In genomic region chr11:117882208-117882607, GRCm38 (mm10) we compare ENCODE assay signal across 10 mouse cellular contexts. TPM values are rescaled to one million over a fixed set of nuclear protein-coding genes. Genes with fewer than 3 reads are reported as not detected.
A peak's percentile ranks its signal among the peaks of the same experiment; 100 is the strongest.
DNase-seq lines count a peak whose midpoint lies in the region; ATAC-seq and TF ChIP-seq lines count a peak whose summit lies in the region.
"Had no signal": no experiment of that assay in that cellular context is flagged by ENCODE, and none has a peak within 500 bp of the region (broad histone marks: within the 10 kb centered on the region; RNA-seq: fewer than 3 reads in every experiment).

No protein-coding gene starts in this region.

- intact Hi-C loops in heart, postnatal 36 days (cut with DNase I): no loop called here
- intact Hi-C loops in left cerebral cortex, adult 2 months (cut with DNase I): no loop called here

- no peak overlapping the region; the same call in 1 of the 2 replicates for H3K9ac ChIP-seq in heart, embryonic 16.5 days (ENCODE audit: low read length)
- H3K9ac ChIP-seq in kidney, postnatal 0 days (ENCODE audit: low read depth, low read length): 0 out of 2 replicates have a peak overlapping the region, but pooled peaks have one; percentile 36
- no peak overlapping the region for H3K9ac ChIP-seq in lung, postnatal 0 days (replicated peaks; ENCODE audit: low read depth)

- 76% methylated on average over 1 of the region's 1 CpGs for WGBS in heart, embryonic 16.5 days
- WGBS in kidney, postnatal 0 days: 79% methylated on average over 1 of the region's 1 CpGs
- 55% methylated on average over 1 of the region's 1 CpGs for WGBS in lung, postnatal 0 days

- no peak for TF ChIP-seq POLR2A in bone marrow macrophage, adult 2 months (IDR thresholded peaks at IDR 0.05; ENCODE audit: borderline replicate concordance, low read depth, low read length)

- no peaks in the 10 kb centered on the region for H3K9me3 ChIP-seq in heart, embryonic 16.5 days (replicated peaks; ENCODE audit: control insufficient read depth, low read length)
- H3K9me3 ChIP-seq in kidney, postnatal 0 days (replicated peaks; ENCODE audit: low read length): no peaks in the 10 kb centered on the region
- H3K9me3 ChIP-seq in lung, postnatal 0 days (ENCODE audit: low read length): no peaks in the 10 kb centered on the region

- H3K4me1 ChIP-seq in heart, embryonic 16.5 days (ENCODE audit: control insufficient read depth, insufficient read depth, low read length): peaks cover 32% of the 10 kb centered on the region
- peaks cover 60% of the 10 kb centered on the region for H3K4me1 ChIP-seq in bone marrow macrophage, adult 2 months (ENCODE audit: control insufficient read depth, insufficient read depth, low read length)
- H3K4me1 ChIP-seq in kidney, postnatal 0 days (replicated peaks; ENCODE audit: insufficient read depth, low read length): peaks cover 35% of the 10 kb centered on the region
- peaks cover 38% of the 10 kb centered on the region for H3K4me1 ChIP-seq in lung, postnatal 0 days (ENCODE audit: insufficient read depth, low read depth, low read length)

- DNase-seq in heart, postnatal 36 days: no peak
- DNase-seq in kidney, postnatal 0 days (ENCODE audit: low spot score): no peak
- peak; percentile 66 for DNase-seq in lung, postnatal 0 days (ENCODE audit: low spot score)
- no peak for DNase-seq in left cerebral cortex, adult 2 months (ENCODE audit: extremely low spot score in 1 of 2, low spot score in 2 of 2)
- DNase-seq in urinary bladder, postnatal 25 days (ENCODE audit: low spot score): no peak
- DNase-seq in urinary bladder, postnatal 36 days (ENCODE audit: low spot score in 2 of 2): no peak

- TF ChIP-seq EP300 in lung, postnatal 0 days (IDR thresholded peaks at IDR 0.05): no peak

- no peak overlapping the region for H3K4me3 ChIP-seq in heart, embryonic 16.5 days (ENCODE audit: low read length)
- peak overlapping the region; percentile 14 for H3K4me3 ChIP-seq in bone marrow macrophage, adult 2 months (ENCODE audit: insufficient read depth, low read length)
- no peak overlapping the region for H3K4me3 ChIP-seq in kidney, postnatal 0 days (replicated peaks; ENCODE audit: low read depth, low read length)
- no peak overlapping the region for H3K4me3 ChIP-seq in lung, postnatal 0 days (ENCODE audit: low read depth, low read length)
- no peak overlapping the region for H3K4me3 ChIP-seq in left cerebral cortex, adult 2 months

- peak overlapping the region; percentile 33; the same call in 1 of the 2 replicates for H3K27ac ChIP-seq in heart, embryonic 16.5 days (ENCODE audit: low read length)
- peak overlapping the region; percentile 99 for H3K27ac ChIP-seq in bone marrow macrophage, adult 2 months (ENCODE audit: insufficient read depth, low read depth, low read length)
- peak overlapping the region; percentile 67 for H3K27ac ChIP-seq in kidney, postnatal 0 days
- H3K27ac ChIP-seq in lung, postnatal 0 days (ENCODE audit: low read length): peak overlapping the region; percentile 78
- H3K27ac ChIP-seq in left cerebral cortex, adult 2 months: no peak overlapping the region

- no peaks in the 10 kb centered on the region for H3K27me3 ChIP-seq in heart, embryonic 16.5 days (ENCODE audit: control insufficient read depth, insufficient read depth, low read length)
- H3K27me3 ChIP-seq in kidney, postnatal 0 days (ENCODE audit: insufficient read depth, low read length): no peaks in the 10 kb centered on the region
- H3K27me3 ChIP-seq in lung, postnatal 0 days (replicated peaks; ENCODE audit: insufficient read depth, low read length): no peaks in the 10 kb centered on the region

- TF ChIP-seq CTCF in bone marrow macrophage, adult 2 months (IDR thresholded peaks at IDR 0.05; ENCODE audit: low read depth, low read length): no peak
- TF ChIP-seq CTCF in kidney, postnatal 0 days (IDR thresholded peaks at IDR 0.05; ENCODE audit: low read depth): no peak
- no peak for TF ChIP-seq CTCF in lung, postnatal 0 days (IDR thresholded peaks at IDR 0.05)
- no peak for TF ChIP-seq CTCF in left cerebral cortex, adult 2 months (IDR thresholded peaks at IDR 0.05)

- no peak overlapping the region for H3K4me2 ChIP-seq in heart, embryonic 16.5 days (ENCODE audit: low read depth, low read length)
- no peak overlapping the region for H3K4me2 ChIP-seq in kidney, postnatal 0 days (ENCODE audit: low read length)
- no peak overlapping the region for H3K4me2 ChIP-seq in lung, postnatal 0 days (replicated peaks; ENCODE audit: low read depth, low read length)

- no peaks in the 10 kb centered on the region for H3K36me3 ChIP-seq in heart, embryonic 16.5 days (ENCODE audit: control insufficient read depth, insufficient read depth)
- no peaks in the 10 kb centered on the region for H3K36me3 ChIP-seq in kidney, postnatal 0 days (ENCODE audit: insufficient read depth, low read length)
- H3K36me3 ChIP-seq in lung, postnatal 0 days (ENCODE audit: insufficient read depth, low read length): no peaks in the 10 kb centered on the region

- ATAC-seq in heart, embryonic 16.5 days (replicated peaks; ENCODE audit: extremely low read depth, insufficient read depth, low FRiP score): no peak
- no peak for ATAC-seq in kidney, postnatal 0 days (replicated peaks; ENCODE audit: low FRiP score, low read depth)
- peak; percentile 51 for ATAC-seq in lung, postnatal 0 days

RNA-seq across cellular contexts. Expression of gene Tha1, which starts 8.9 kb away (rescaled TPM):
- 6.5 and 7.4 TPM in 2 replicates for polyA plus RNA-seq in heart, embryonic 16.5 days (2015; fragmentation: Nextera tagmentation; extraction: Ambion mirVana)
- 1 to 10 TPM; 6.9 to 8.2 TPM for total RNA-seq in heart, postnatal 36 days (2021)
- polyA plus RNA-seq in bone marrow macrophage, adult 2 months (2012; ENCODE audit: insufficient read depth, insufficient read length, missing spikeins): 2.8 and 4.5 TPM in 2 replicates
- polyA plus RNA-seq in kidney, postnatal 0 days (2015; fragmentation: Nextera tagmentation; extraction: Ambion mirVana): 6.4 and 7.1 TPM in 2 replicates
- polyA plus RNA-seq in lung, postnatal 0 days (2015; fragmentation: Nextera tagmentation; extraction: Ambion mirVana): 6.3 and 8.4 TPM in 2 replicates
- total RNA-seq in left cerebral cortex, adult 2 months (2021): 1 to 10 TPM; 4.7 to 5.4 TPM

RNA-seq across cellular contexts. Expression of gene Tmem235, which starts 21.7 kb away (rescaled TPM):
- not detected in 2 replicates for polyA plus RNA-seq in heart, embryonic 16.5 days (2015; fragmentation: Nextera tagmentation; extraction: Ambion mirVana)
- not detected for total RNA-seq in heart, postnatal 36 days (2021)
- not detected in 2 replicates for polyA plus RNA-seq in bone marrow macrophage, adult 2 months (2012; ENCODE audit: insufficient read depth, insufficient read length, missing spikeins)
- not detected in 2 replicates for polyA plus RNA-seq in kidney, postnatal 0 days (2015; fragmentation: Nextera tagmentation; extraction: Ambion mirVana)
- polyA plus RNA-seq in lung, postnatal 0 days (2015; fragmentation: Nextera tagmentation; extraction: Ambion mirVana): not detected in 2 replicates
- under 1 TPM in 1 of 2 experiments, not detected in 1; 0.19 TPM for total RNA-seq in left cerebral cortex, adult 2 months (2021)
- total RNA-seq: granulocyte monocyte progenitor cell, adult 5-6 weeks had no signal
- polyA plus RNA-seq: limb, embryonic 11.5 days had no signal

RNA-seq across cellular contexts. Expression of gene Birc5, which starts 33.2 kb away (rescaled TPM):
- polyA plus RNA-seq in heart, embryonic 16.5 days (2015; fragmentation: Nextera tagmentation; extraction: Ambion mirVana): 228 and 244 TPM in 2 replicates
- 1 to 10 TPM in 1 of 2 experiments, under 1 TPM in 1; 0.80 to 1.1 TPM for total RNA-seq in heart, postnatal 36 days (2021)
- polyA plus RNA-seq in bone marrow macrophage, adult 2 months (2012; ENCODE audit: insufficient read depth, insufficient read length, missing spikeins): 97.3 and 103 TPM in 2 replicates
- polyA plus RNA-seq in kidney, postnatal 0 days (2015; fragmentation: Nextera tagmentation; extraction: Ambion mirVana): 145 and 155 TPM in 2 replicates
- polyA plus RNA-seq in lung, postnatal 0 days (2015; fragmentation: Nextera tagmentation; extraction: Ambion mirVana): 15.0 and 26.2 TPM in 2 replicates
- total RNA-seq in left cerebral cortex, adult 2 months (2021): 1 to 10 TPM in 1 of 2 experiments, under 1 TPM in 1; 0.95 to 1.3 TPM

RNA-seq across cellular contexts. Expression of gene Tk1, which starts 56.3 kb away (rescaled TPM):
- 108 and 114 TPM in 2 replicates for polyA plus RNA-seq in heart, embryonic 16.5 days (2015; fragmentation: Nextera tagmentation; extraction: Ambion mirVana)
- total RNA-seq in heart, postnatal 36 days (2021): 1 to 10 TPM; 2.0 to 3.0 TPM
- polyA plus RNA-seq in bone marrow macrophage, adult 2 months (2012; ENCODE audit: insufficient read depth, insufficient read length, missing spikeins): 56.8 and 70.1 TPM in 2 replicates
- 51.6 and 64.0 TPM in 2 replicates for polyA plus RNA-seq in kidney, postnatal 0 days (2015; fragmentation: Nextera tagmentation; extraction: Ambion mirVana)
- polyA plus RNA-seq in lung, postnatal 0 days (2015; fragmentation: Nextera tagmentation; extraction: Ambion mirVana): 12.4 and 16.0 TPM in 2 replicates
- 1 to 10 TPM in 1 of 2 experiments, under 1 TPM in 1; 0.81 to 1.0 TPM for total RNA-seq in left cerebral cortex, adult 2 months (2021)

RNA-seq across cellular contexts. Expression of gene Afmid, which starts 56.5 kb away (rescaled TPM):
- polyA plus RNA-seq in heart, embryonic 16.5 days (2015; fragmentation: Nextera tagmentation; extraction: Ambion mirVana): 17.5 and 20.8 TPM in 2 replicates
- 1 to 10 TPM; 3.1 TPM for total RNA-seq in heart, postnatal 36 days (2021)
- polyA plus RNA-seq in bone marrow macrophage, adult 2 months (2012; ENCODE audit: insufficient read depth, insufficient read length, missing spikeins): 3.5 and 9.9 TPM in 2 replicates
- polyA plus RNA-seq in kidney, postnatal 0 days (2015; fragmentation: Nextera tagmentation; extraction: Ambion mirVana): 4.5 and 5.4 TPM in 2 replicates
- polyA plus RNA-seq in lung, postnatal 0 days (2015; fragmentation: Nextera tagmentation; extraction: Ambion mirVana): 2.4 and 2.9 TPM in 2 replicates
- total RNA-seq in left cerebral cortex, adult 2 months (2021): 1 to 10 TPM; 5.2 to 8.5 TPM
